Mouse (Mus musculus) heart, postnatal 0 days (tissue): ENCODE results near the gene Pp2d1. TPM values are rescaled to one million over a fixed set of nuclear protein-coding genes. Genes with fewer than 3 reads are reported as not detected.
"Not testable (repeated sequence)": the region's sequence is repeated elsewhere in the genome, so short reads cannot be mapped to it uniquely, and the experiment has no call there.

Experiments used
- ATAC-seq: fragments of 200-750 bp; cut with Nextera tagmentation; 2 replicates; pipeline ENCODE4 v1.8.0; 2017; ENCODE audit warnings: low read depth, moderate number of reproducible peaks, moderate library complexity; ENCODE audit not compliant: insufficient read depth
- DNase-seq: peaks from one replicate; pipeline ENCODE4 v3.0.0-alpha.2; 2016; ENCODE audit warnings: low spot score
- H3K27ac ChIP-seq: fragments of 300-500 bp; sonication (generic); 2 replicates; pipeline ENCODE4 v1.5.1; 2014; ENCODE audit warnings: low read depth, mild to moderate bottlenecking
- H3K27me3 ChIP-seq: fragments of 300-500 bp; sonication (generic); 2 replicates; pipeline ENCODE4 v1.6.1; 2014; ENCODE audit warnings: low read length, mixed read lengths; ENCODE audit not compliant: control insufficient read depth, insufficient read depth
- H3K36me3 ChIP-seq: fragments of 300-500 bp; sonication (generic); replicated peaks from 2 replicates; pipeline ENCODE4 v1.6.1; 2014; ENCODE audit warnings: low read length, mixed read lengths; ENCODE audit not compliant: control insufficient read depth, insufficient read depth
- H3K4me1 ChIP-seq: fragments of 300-500 bp; sonication (generic); 2 replicates; pipeline ENCODE4 v1.6.1; 2014; ENCODE audit warnings: antibody characterized with exemption; ENCODE audit not compliant: control insufficient read depth, insufficient read depth
- H3K4me2 ChIP-seq: fragments of 300-500 bp; sonication (generic); 2 replicates; pipeline ENCODE4 v1.6.1; 2014; ENCODE audit warnings: low read depth, mild to moderate bottlenecking, low read length, moderate library complexity
- H3K4me3 ChIP-seq: fragments of 300-500 bp; sonication (generic); 2 replicates; pipeline ENCODE4 v1.5.1; 2014; ENCODE audit warnings: low read depth, low read length
- H3K9ac ChIP-seq: fragments of 300-500 bp; sonication (generic); replicated peaks from 2 replicates; pipeline ENCODE4 v1.6.1; 2014; ENCODE audit warnings: low read depth, low read length, mixed read lengths
- H3K9me3 ChIP-seq: fragments of 300-500 bp; sonication (generic); replicated peaks from 2 replicates; pipeline ENCODE4 v1.6.1; 2016; ENCODE audit warnings: low read length; ENCODE audit not compliant: control insufficient read depth
- CTCF ChIP-seq: IDR thresholded peaks from 2 replicates; pipeline ENCODE4 v1.5.1; 2016; ENCODE audit warnings: antibody characterized with exemption, control low read depth, low read depth
- EP300 ChIP-seq: IDR thresholded peaks from 2 replicates; pipeline ENCODE4 v1.6.1; 2016; ENCODE audit warnings: antibody characterized with exemption, low read depth
- WGBS: fragments of 180-500 bp; shearing (Covaris S2); extraction: QIAGEN DNeasy Blood & Tissue Kit; methylation state at CpG from one replicate; pipeline ENCODE4 v1.1.7; 2014; 5-methylcytosine and 5-hydroxymethylcytosine counted together
- polyA plus RNA-seq: library from polyadenylated mRNA; unstranded; fragments of >200 nt; fragmentation: Nextera tagmentation; extraction: Ambion mirVana; gene quantifications from 2 replicates; pipeline ENCODE4 v1.2.1, GENCODE M21; 2015
- total RNA-seq: library from RNA; depleted of rRNA; stranded (reverse); fragments of >200 nt; gene quantifications from 2 replicates; pipeline ENCODE4 v1.2.3, GENCODE M21; 2014; ENCODE audit warnings: low replicate concordance

Gene Pp2d1
- total and polyA plus RNA-seq, 2 experiments from 2014 or later: 0.14 TPM; not detected in 1

DNA sequence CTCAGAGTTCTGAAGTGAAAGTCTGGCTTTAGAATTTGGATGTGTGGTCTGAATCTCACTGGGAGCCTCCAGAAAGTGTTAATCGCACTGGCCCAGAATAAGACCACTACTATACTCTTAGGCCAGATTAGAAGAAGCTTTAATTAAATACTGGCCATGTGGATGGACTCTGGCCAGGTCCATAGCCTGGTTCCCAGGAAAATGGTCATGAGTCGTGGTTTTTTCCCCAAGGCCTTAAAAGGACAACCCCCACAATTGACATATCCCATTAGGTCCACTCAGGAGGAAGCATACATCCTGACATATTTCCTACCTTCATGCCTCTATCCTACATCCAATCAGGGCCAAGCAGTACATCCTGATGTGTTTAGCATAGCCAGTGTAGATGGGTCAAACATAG, 37.9 kb upstream of the Pp2d1 start:
- H3K36me3 ChIP-seq: 0 out of 2 replicates have a peak, but pooled peaks cover 4% of the 10 kb centered on the region
- H3K4me3 ChIP-seq: no peak overlapping the region
- no peak for ATAC-seq
- H3K4me2 ChIP-seq: no peak overlapping the region
- H3K9ac ChIP-seq: no peak overlapping the region
- WGBS: 60% methylated on average over 2 of the region's 2 CpGs
- H3K9me3 ChIP-seq: no peaks in the 10 kb centered on the region
- no peak for DNase-seq
- TF ChIP-seq EP300 (no peak), CTCF (no peak)
- H3K27ac ChIP-seq: no peak overlapping the region
- H3K4me1 ChIP-seq: peaks cover 37% of the 10 kb centered on the region
- no peaks in the 10 kb centered on the region for H3K27me3 ChIP-seq

DNA sequence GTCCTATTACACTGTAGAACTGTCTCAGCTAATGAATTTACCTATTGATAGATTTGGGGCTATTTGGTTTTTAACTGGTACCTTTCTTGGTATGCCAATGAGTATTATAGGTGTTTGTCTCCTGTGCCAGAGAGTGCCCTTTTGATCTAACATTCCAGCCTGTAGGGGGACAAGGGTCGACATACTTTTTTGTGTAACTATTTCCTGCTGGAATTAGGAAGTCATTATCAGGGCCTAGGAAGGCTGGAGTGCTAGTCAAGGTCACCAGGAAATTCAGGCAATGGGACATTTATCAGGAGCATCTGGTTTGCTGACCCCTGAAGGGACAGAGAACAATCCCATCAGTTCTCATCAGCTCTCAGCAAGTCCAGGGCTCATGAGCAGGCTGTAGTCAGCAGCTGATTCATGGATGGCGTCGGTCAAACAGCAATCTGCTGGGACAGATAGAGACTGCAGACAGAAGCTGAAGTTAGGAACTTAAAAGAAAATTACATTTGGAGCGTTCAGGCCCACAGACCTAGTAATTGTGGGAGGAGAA, 33.8 kb upstream of the Pp2d1 start:
- H3K36me3 ChIP-seq: no peaks in the 10 kb centered on the region
- H3K4me1 ChIP-seq: peaks cover 44% of the 10 kb centered on the region
- H3K27ac ChIP-seq: peak overlapping the region; percentile 69
- H3K9me3 ChIP-seq: no peaks in the 10 kb centered on the region
- no peak for DNase-seq
- no peaks in the 10 kb centered on the region for H3K27me3 ChIP-seq
- WGBS: 25% methylated on average over 4 of the region's 4 CpGs
- H3K4me2 ChIP-seq: no peak overlapping the region
- no peak overlapping the region for H3K9ac ChIP-seq
- ATAC-seq: no peak
- TF ChIP-seq EP300: no peak
- TF ChIP-seq CTCF: peak; percentile 40; the same call in 1 of the 2 replicates
- H3K4me3 ChIP-seq: no peak overlapping the region

DNA sequence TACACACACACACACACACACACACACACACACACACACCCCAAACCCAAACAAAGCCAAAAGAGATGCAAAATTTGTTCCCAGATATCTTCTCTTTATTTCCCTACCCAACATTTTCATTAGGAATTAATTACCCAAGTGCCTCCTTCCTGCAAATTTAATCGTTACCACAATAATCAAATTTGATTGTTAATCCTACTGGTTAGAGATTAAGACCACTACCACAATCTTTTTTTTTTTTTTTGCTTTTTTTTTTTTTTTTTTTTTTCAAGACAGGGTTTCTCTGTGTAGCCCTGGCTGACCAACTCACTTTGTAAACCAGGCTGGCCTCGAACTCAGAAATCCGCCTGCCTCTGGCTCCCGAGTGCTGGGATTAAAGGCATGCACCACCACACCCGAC, 31.7 kb upstream of the Pp2d1 start:
- H3K4me3 ChIP-seq, H3K27me3 ChIP-seq, DNase-seq, H3K36me3 ChIP-seq, ATAC-seq, H3K9me3 ChIP-seq, H3K9ac ChIP-seq: not testable (repeated sequence)
- Histone ChIP-seq H3K4me2 (peak overlapping the region; percentile 58; the same call in 1 of the 2 replicates), H3K4me1 (peaks cover 35% of the 10 kb centered on the region), H3K27ac (peak overlapping the region; percentile 82)
- WGBS: 89% methylated on average over 5 of the region's 5 CpGs

DNA sequence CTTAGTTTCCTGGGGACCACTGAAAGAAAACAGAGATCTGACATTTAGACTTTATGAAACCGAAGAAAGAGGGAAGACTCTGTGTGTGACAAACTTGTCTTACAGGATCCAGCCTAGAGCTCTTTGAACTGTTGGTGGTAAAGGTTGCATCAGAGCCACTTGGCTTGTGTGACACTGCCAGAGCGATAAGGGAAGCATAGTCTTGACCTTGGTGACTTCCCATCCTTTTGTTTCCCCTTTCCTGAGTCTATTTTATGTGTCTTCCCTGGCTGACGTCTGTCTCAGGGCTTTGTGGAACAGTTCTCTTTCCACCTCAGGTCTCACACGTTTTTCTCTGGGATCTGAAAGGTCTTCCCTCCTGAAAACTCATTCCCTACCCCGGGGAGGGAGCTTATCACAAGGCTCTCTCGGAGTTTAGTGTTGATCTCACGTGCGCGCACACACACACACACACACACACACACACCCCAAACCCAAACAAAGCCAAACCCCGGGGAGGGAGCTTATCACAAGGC, 31.2 kb upstream of the Pp2d1 start:
- DNase-seq: peak; percentile 70
- no peaks in the 10 kb centered on the region for H3K9me3 ChIP-seq
- TF ChIP-seq CTCF (no peak), EP300 (no peak)
- WGBS: 9% methylated on average over 10 of the region's 10 CpGs
- ATAC-seq: no peak
- H3K4me2 ChIP-seq: peak overlapping the region; percentile 58
- no peaks in the 10 kb centered on the region for H3K27me3 ChIP-seq
- peaks cover 36% of the 10 kb centered on the region for H3K4me1 ChIP-seq
- H3K27ac ChIP-seq: peak overlapping the region; percentile 82
- no peaks in the 10 kb centered on the region for H3K36me3 ChIP-seq
- H3K4me3 ChIP-seq: no peak overlapping the region
- H3K9ac ChIP-seq: peak overlapping the region; percentile 31; the same call in 1 of the 2 replicates

DNA sequence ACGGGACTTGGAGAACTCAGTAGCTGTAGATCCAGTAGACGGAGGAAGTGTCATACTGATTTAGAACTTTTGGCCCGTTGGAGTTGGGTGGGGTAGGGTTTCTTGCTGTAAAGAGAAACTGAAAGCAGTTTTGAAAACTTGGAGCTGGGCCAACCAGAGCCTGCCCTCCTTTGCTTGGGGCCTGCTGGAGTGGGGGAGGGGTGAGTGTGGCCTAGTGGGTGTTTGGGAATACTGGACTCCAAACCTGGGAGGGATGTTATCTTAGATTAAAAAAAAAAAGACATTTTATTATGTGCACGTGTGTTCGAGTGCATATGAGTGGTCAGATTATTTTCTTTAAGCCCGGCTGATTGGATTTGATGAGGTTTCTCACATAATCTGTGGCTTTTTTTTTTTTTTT, 30.6 kb upstream of the Pp2d1 start:
- Histone ChIP-seq H3K27ac (peak overlapping the region; percentile 82), H3K4me2 (peak overlapping the region; percentile 58), H3K36me3 (no peaks in the 10 kb centered on the region), H3K4me1 (peaks cover 36% of the 10 kb centered on the region), H3K9ac (peak overlapping the region; percentile 34), H3K4me3 (peak overlapping the region; percentile 37), H3K27me3 (no peaks in the 10 kb centered on the region), H3K9me3 (no peaks in the 10 kb centered on the region)
- DNase-seq (peak; percentile 74), ATAC-seq (0 out of 2 replicates have a peak, but pooled peaks have one; percentile 2)
- WGBS: 14% methylated on average over 6 of the region's 6 CpGs
- no peak for TF ChIP-seq CTCF
- TF ChIP-seq EP300: no peak
